Mouse (Mus musculus) MEL (cell line): ENCODE results near the gene Pdlim4. TPM values are rescaled to one million over a fixed set of nuclear protein-coding genes. Genes with fewer than 3 reads are reported as not detected.

Experiments
- DNase-seq: peaks from one replicate; pipeline ENCODE4 v3.0.0; 2011; ENCODE audit warnings: low read depth, low spot score
- H3K27ac ChIP-seq: 2 replicates; pipeline ENCODE4 v1.5.1; 2012; ENCODE audit warnings: low read depth, mild to moderate bottlenecking, control low read depth, low read length, moderate library complexity; ENCODE audit not compliant: control insufficient read depth
- H3K27me3 ChIP-seq, 2 experiments: fragments of 150-350 bp in 1 of 2; sonication (generic) in 1 of 2; 2 replicates each; pipeline ENCODE4 v1.6.1; 2012; ENCODE audit warnings: low read length in 2 of 2, mild to moderate bottlenecking in 2 of 2, improper control_type of control experiment in 1 of 2, moderate library complexity in 1 of 2; ENCODE audit not compliant: insufficient read depth in 2 of 2, control insufficient read depth in 1 of 2
- H3K36me3 ChIP-seq, 2 experiments: 2 replicates each; pipeline ENCODE4 v1.6.1; 2012 to 2014; ENCODE audit warnings: low read length in 2 of 2, improper control_type of control experiment in 1 of 2, inconsistent platforms in 1 of 2, mild to moderate bottlenecking in 1 of 2; ENCODE audit not compliant: insufficient read depth in 2 of 2, control insufficient read depth in 1 of 2
- H3K4me1 ChIP-seq, 2 experiments: fragments of 150-350 bp in 1 of 2; sonication (generic) in 1 of 2; 2 replicates each; pipeline ENCODE4 v1.6.1; 2012; ENCODE audit warnings: low read length in 2 of 2, improper control_type of control experiment in 1 of 2, mild to moderate bottlenecking in 1 of 2; ENCODE audit not compliant: insufficient read depth in 2 of 2, control insufficient read depth in 1 of 2
- H3K4me3 ChIP-seq, 2 experiments: fragments of 150-350 bp in 1 of 2; sonication (generic) in 1 of 2; 2 replicates each; pipeline ENCODE4 v1.5.1; 2012; ENCODE audit warnings: low read depth in 2 of 2, low read length in 2 of 2, mild to moderate bottlenecking in 2 of 2, moderate library complexity in 2 of 2, control low read depth in 1 of 2, improper control_type of control experiment in 1 of 2; ENCODE audit not compliant: control insufficient read depth in 1 of 2, insufficient read depth in 1 of 2
- H3K79me2 ChIP-seq: 2 replicates; pipeline ENCODE4 v1.6.1; 2012; ENCODE audit warnings: mild to moderate bottlenecking, low read length, moderate library complexity; ENCODE audit not compliant: control insufficient read depth, poor library complexity, insufficient read depth
- H3K9ac ChIP-seq: 2 replicates; pipeline ENCODE4 v1.6.1; 2012; ENCODE audit warnings: low read depth, mild to moderate bottlenecking, control low read depth, low read length, moderate library complexity; ENCODE audit not compliant: control insufficient read depth, poor library complexity, severe bottlenecking
- H3K9me3 ChIP-seq: fragments of 150-350 bp; sonication (generic); replicated peaks from 2 replicates; pipeline ENCODE4 v1.6.1; 2012; ENCODE audit warnings: mild to moderate bottlenecking, low read length, improper control_type of control experiment, moderate library complexity; ENCODE audit not compliant: insufficient read depth
- BHLHE40 ChIP-seq: IDR thresholded peaks from 2 replicates; pipeline ENCODE4 v1.6.1; 2012; ENCODE audit warnings: low read depth, mild to moderate bottlenecking, inconsistent platforms, low read length, improper control_type of control experiment, borderline replicate concordance
- CHD1 ChIP-seq: IDR thresholded peaks from 2 replicates; pipeline ENCODE4 v1.6.1; 2012; ENCODE audit warnings: low read depth, mild to moderate bottlenecking, inconsistent platforms, low read length, improper control_type of control experiment
- CHD2 ChIP-seq: IDR thresholded peaks from 2 replicates; pipeline ENCODE4 v1.6.1; 2011; ENCODE audit warnings: low read length, improper control_type of control experiment
- CTCF ChIP-seq, 3 experiments: IDR thresholded peaks in 2 of 3; conservative IDR thresholded peaks in 1 of 3; 2 replicates each; pipeline ENCODE4 v1.5.1; 2011 to 2012; ENCODE audit warnings: low read length in 3 of 3, low read depth in 2 of 3, mild to moderate bottlenecking in 2 of 3, improper control_type of control experiment in 1 of 3, inconsistent platforms in 1 of 3, mixed read lengths in 1 of 3, moderate library complexity in 1 of 3; ENCODE audit not compliant: control insufficient read depth in 1 of 3, insufficient read depth in 1 of 3, poor library complexity in 1 of 3, severe bottlenecking in 1 of 3
- E2F4 ChIP-seq: IDR thresholded peaks from 2 replicates; pipeline ENCODE4 v1.6.1; 2011; ENCODE audit warnings: low read depth, low read length, improper control_type of control experiment, borderline replicate concordance
- ELF1 ChIP-seq: IDR thresholded peaks from 2 replicates; pipeline ENCODE4 v1.6.1; 2014; ENCODE audit warnings: low read depth, mild to moderate bottlenecking, inconsistent platforms, low read length, improper control_type of control experiment, moderate library complexity
- EP300 ChIP-seq, 2 experiments: IDR thresholded peaks; 2 replicates each; pipeline ENCODE4 v1.6.1; 2011; ENCODE audit warnings: improper control_type of control experiment in 2 of 2, low read length in 2 of 2, low read depth in 1 of 2, mild to moderate bottlenecking in 1 of 2
- ETS1 ChIP-seq: IDR thresholded peaks from 2 replicates; pipeline ENCODE4 v1.6.1; 2012; ENCODE audit warnings: low read depth, mild to moderate bottlenecking, inconsistent platforms, low read length, improper control_type of control experiment, moderate library complexity
- GATA1 ChIP-seq: IDR thresholded peaks from 2 replicates; pipeline ENCODE4 v1.6.1; 2011; ENCODE audit warnings: low read depth, low read length, improper control_type of control experiment
- HCFC1 ChIP-seq: IDR thresholded peaks from 2 replicates; pipeline ENCODE4 v1.6.1; 2012; ENCODE audit warnings: low read depth, mild to moderate bottlenecking, inconsistent platforms, low read length, improper control_type of control experiment, moderate library complexity
- JUND ChIP-seq: IDR thresholded peaks from 2 replicates; pipeline ENCODE4 v1.6.1; 2011; ENCODE audit warnings: low read depth, mild to moderate bottlenecking, improper control_type of control experiment, low read length
- MYB ChIP-seq: IDR thresholded peaks from 2 replicates; pipeline ENCODE4 v1.6.1; 2011; ENCODE audit warnings: mild to moderate bottlenecking, low read depth, low read length, improper control_type of control experiment
- POLR2A ChIP-seq, 2 experiments: IDR thresholded peaks; 2 replicates each; pipeline ENCODE4 v1.6.1; 2011 to 2012; ENCODE audit warnings: low read length in 2 of 2, mild to moderate bottlenecking in 2 of 2, control low read depth in 1 of 2, improper control_type of control experiment in 1 of 2, low read depth in 1 of 2, moderate library complexity in 1 of 2; ENCODE audit not compliant: control insufficient read depth in 1 of 2, insufficient read depth in 1 of 2, poor library complexity in 1 of 2
- POLR2AphosphoS2 ChIP-seq: IDR thresholded peaks from 2 replicates; pipeline ENCODE4 v1.6.1; 2011; ENCODE audit warnings: low read length, improper control_type of control experiment
- POLR2AphosphoS5 ChIP-seq: IDR thresholded peaks from 2 replicates; pipeline ENCODE4 v1.6.1; 2012; ENCODE audit warnings: low read depth, borderline replicate concordance, mild to moderate bottlenecking, inconsistent platforms, low read length, moderate library complexity, mixed read lengths
- RCOR1 ChIP-seq: IDR thresholded peaks from 2 replicates; pipeline ENCODE4 v1.6.1; 2012; ENCODE audit warnings: low read depth, mild to moderate bottlenecking, inconsistent platforms, low read length, improper control_type of control experiment
- SIN3A ChIP-seq: IDR thresholded peaks from 2 replicates; pipeline ENCODE4 v1.6.1; 2012; ENCODE audit warnings: low read length, improper control_type of control experiment, inconsistent platforms
- TAL1 ChIP-seq: IDR thresholded peaks from 2 replicates; pipeline ENCODE4 v1.6.1; 2012; ENCODE audit warnings: mild to moderate bottlenecking, inconsistent platforms, low read length, moderate library complexity, mixed read lengths
- TCF12 ChIP-seq: IDR thresholded peaks from 2 replicates; pipeline ENCODE4 v1.6.1; 2014; ENCODE audit warnings: low read depth, mild to moderate bottlenecking, inconsistent platforms, low read length, improper control_type of control experiment, moderate library complexity
- USF1 ChIP-seq: IDR thresholded peaks from 2 replicates; pipeline ENCODE4 v1.6.1; 2014; ENCODE audit warnings: low read depth, mild to moderate bottlenecking, inconsistent platforms, low read length, improper control_type of control experiment, moderate library complexity
- ZC3H11A ChIP-seq: IDR thresholded peaks from 2 replicates; pipeline ENCODE4 v1.6.1; 2012; ENCODE audit warnings: low read depth, mild to moderate bottlenecking, inconsistent platforms, low read length, improper control_type of control experiment
- ZNF384 ChIP-seq: IDR thresholded peaks from 2 replicates; pipeline ENCODE4 v1.6.1; 2012; ENCODE audit warnings: low read depth, mild to moderate bottlenecking, inconsistent platforms, low read length, improper control_type of control experiment
- polyA plus RNA-seq, 2 experiments: library from polyadenylated mRNA; stranded (reverse) in 1 of 2; unstranded in 1 of 2; fragments of >175 nt in 1 of 2; fragments of >200 nt in 1 of 2; gene quantifications; 2 replicates each; pipeline versions ENCODE4 v1.2.1 to v1.2.4; 2012; ENCODE audit warnings: low replicate concordance in 2 of 2, low read depth in 1 of 2; ENCODE audit not compliant: insufficient read length in 2 of 2, insufficient read depth in 1 of 2, missing spikeins in 1 of 2
- total RNA-seq: library from RNA; depleted of rRNA; stranded (reverse); fragments of 300-350 nt; gene quantifications from 2 replicates; pipeline ENCODE4 v1.2.3, GENCODE M21; 2012

The Pdlim4 gene
- total and polyA plus RNA-seq, 3 experiments: 0.70 TPM; not detected in 2

DNA sequence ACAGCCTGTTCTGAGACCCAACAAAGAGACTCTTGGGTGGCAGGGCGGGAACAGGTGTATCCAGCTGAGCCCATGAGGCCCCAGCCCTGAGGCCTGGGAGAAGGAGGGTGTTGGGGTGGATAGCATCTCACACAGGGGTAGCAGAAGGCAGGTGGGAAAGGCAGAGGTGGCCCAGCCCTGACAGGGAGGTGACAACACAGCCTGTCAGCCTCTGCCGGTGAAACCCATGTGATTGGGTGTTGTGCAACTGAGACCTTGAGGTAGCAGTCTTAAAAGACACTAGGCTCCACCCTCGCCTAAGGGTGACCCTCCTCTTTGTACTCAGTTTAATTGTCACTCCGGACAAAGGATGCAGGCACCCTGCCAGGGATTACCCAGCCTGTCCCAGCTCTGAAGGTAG, 4.5 kb upstream of the Pdlim4 start:
- no peaks in the 10 kb centered on the region for H3K36me3 ChIP-seq
- no peaks in the 10 kb centered on the region for H3K4me1 ChIP-seq
- no peaks in the 10 kb centered on the region for H3K9me3 ChIP-seq
- H3K27me3 ChIP-seq: peaks cover 52 to 56% of the 10 kb centered on the region in 2 experiments
- DNase-seq: no peak
- no peak overlapping the region for H3K27ac ChIP-seq
- H3K9ac ChIP-seq: no peak overlapping the region
- H3K79me2 ChIP-seq: no peaks in the 10 kb centered on the region
- TF ChIP-seq POLR2AphosphoS5 (no peak), HCFC1 (no peak), TCF12 (no peak), SIN3A (no peak), CHD2 (no peak), E2F4 (no peak), TAL1 (no peak), BHLHE40 (no peak)
- no peak overlapping the region for H3K4me3 ChIP-seq

- no peaks in the 10 kb centered on the region for H3K4me1 ChIP-seq
- H3K27me3 ChIP-seq: peaks cover 58 to 60% of the 10 kb centered on the region in 2 experiments
- no peak overlapping the region for H3K9ac ChIP-seq
- H3K79me2 ChIP-seq: no peaks in the 10 kb centered on the region
- H3K36me3 ChIP-seq: no peaks in the 10 kb centered on the region
- H3K27ac ChIP-seq: no peak overlapping the region
- no peak for TF ChIP-seq POLR2A (IDR thresholded peaks at IDR 0.05; ENCODE audit: control insufficient read depth in 1 of 2, insufficient read depth in 1 of 2, low read depth in 1 of 2, low read length in 2 of 2, poor library complexity in 1 of 2)
- TF ChIP-seq CHD2: no peak
- no peak for TF ChIP-seq TAL1
- no peak for TF ChIP-seq CHD1
- TF ChIP-seq E2F4: no peak
- TF ChIP-seq ETS1: no peak
- no peak for TF ChIP-seq RCOR1
- TF ChIP-seq JUND: no peak
- no peak for TF ChIP-seq EP300 (IDR thresholded peaks at IDR 0.05; ENCODE audit: low read depth in 1 of 2, low read length in 2 of 2)
- no peak for TF ChIP-seq POLR2AphosphoS2
- TF ChIP-seq HCFC1: no peak
- TF ChIP-seq MYB: no peak
- no peak for TF ChIP-seq ZC3H11A
- TF ChIP-seq ZNF384: no peak
- TF ChIP-seq GATA1: no peak
- no peak for TF ChIP-seq USF1
- no peak for TF ChIP-seq ELF1
- TF ChIP-seq CTCF (IDR thresholded peaks at IDR 0.05 in 2 of 3, conservative IDR thresholded peaks at IDR 0.05 in 1 of 3; ENCODE audit: control insufficient read depth in 1 of 3, insufficient read depth in 1 of 3, low read depth in 2 of 3, low read length in 3 of 3, poor library complexity in 1 of 3, severe bottlenecking in 1 of 3): no peak
- no peaks in the 10 kb centered on the region for H3K9me3 ChIP-seq
- H3K4me3 ChIP-seq: no peak overlapping the region
- no peak for DNase-seq
Measured at GRCm38 (mm10) chr11:54071726-54072445, 3.1 kb upstream of the Pdlim4 start.
